Mouse (Mus musculus) urinary bladder, postnatal 10 days (tissue): ENCODE measurements around the gene Hibadh.
"Not testable (repeated sequence)": the region's sequence is repeated elsewhere in the genome, so short reads cannot be mapped to it uniquely, and the experiment has no call there.

Experiments
- DNase-seq: peaks from one replicate; pipeline ENCODE4 v3.0.0; 2022; ENCODE audit warnings: low spot score

The Hibadh gene

GRCm38 (mm10) chr6:52640224-52640712, at the start of gene Hibadh:
Gene Hibadh (minus strand): TSS chr6:52640389.
- DNase-seq = peak; percentile 83

GRCm38 (mm10) chr6:52686901-52687500, 46.8 kb upstream of the Hibadh start:
- no peak for DNase-seq

- no peak for DNase-seq
These were observed 42.4 kb upstream of the Hibadh start for GRCm38 (mm10) chr6:52682607-52683006.

- no peak for DNase-seq
These were observed 41.8 kb upstream of the Hibadh start for GRCm38 (mm10) chr6:52681847-52682485.

- DNase-seq = no peak
These were observed 40.4 kb upstream of the Hibadh start for GRCm38 (mm10) chr6:52680458-52681032.

GRCm38 (mm10) chr6:52679565-52679964, 39.4 kb upstream of the Hibadh start:
- no peak for DNase-seq

- not testable (repeated sequence) for DNase-seq
These were observed 37.3 kb upstream of the Hibadh start for GRCm38 (mm10) chr6:52677534-52677933.

GRCm38 (mm10) chr6:52675222-52675921, 35.2 kb upstream of the Hibadh start:
- DNase-seq = no peak

- DNase-seq = no peak
These were observed 34.4 kb upstream of the Hibadh start for GRCm38 (mm10) chr6:52674541-52674940.

GRCm38 (mm10) chr6:52673706-52674105, 33.5 kb upstream of the Hibadh start:
- no peak for DNase-seq

GRCm38 (mm10) chr6:52672539-52672938, 32.4 kb upstream of the Hibadh start:
- DNase-seq = no peak

- no peak for DNase-seq
These were observed 31.6 kb upstream of the Hibadh start for GRCm38 (mm10) chr6:52671791-52672190.

- not testable (repeated sequence) for DNase-seq
These were observed 29.7 kb upstream of the Hibadh start for GRCm38 (mm10) chr6:52669878-52670277.

- no peak for DNase-seq
These were observed 27.5 kb upstream of the Hibadh start for GRCm38 (mm10) chr6:52667641-52668040.

GRCm38 (mm10) chr6:52663021-52663420, 22.8 kb upstream of the Hibadh start:
- DNase-seq = no peak

GRCm38 (mm10) chr6:52655266-52655665, 15.1 kb upstream of the Hibadh start:
- no peak for DNase-seq

GRCm38 (mm10) chr6:52648806-52649205, 8.6 kb upstream of the Hibadh start:
- DNase-seq = no peak

- DNase-seq = no peak
These were observed 7.8 kb upstream of the Hibadh start for GRCm38 (mm10) chr6:52648031-52648430.

GRCm38 (mm10) chr6:52645926-52646325, 5.7 kb upstream of the Hibadh start:
- DNase-seq = no peak

- no peak for DNase-seq
These were observed 2.0 kb upstream of the Hibadh start for GRCm38 (mm10) chr6:52642152-52642551.

GRCm38 (mm10) chr6:52641076-52641475, 887 bp upstream of the Hibadh start:
- DNase-seq = no peak

GRCm38 (mm10) chr6:52639546-52640223, 504 bp downstream of the Hibadh start:
- DNase-seq = no peak
